Mouse (Mus musculus) sigmoid colon, adult 10 weeks (tissue): ENCODE data around the gene Trim3. TPM values are rescaled to one million over a fixed set of nuclear protein-coding genes. Genes with fewer than 3 reads are reported as not detected.

Experiments used
- polyA plus RNA-seq: library from polyadenylated mRNA; stranded (reverse); fragments of 350-450 nt; fragmentation: Illumina TruSeq; extraction: RNeasy Lipid Tissue Mini Kit (QIAGEN cat#74804); gene quantifications from one replicate; pipeline ENCODE4 v1.2.3, GENCODE M21; 2014; ENCODE audit warnings: low read depth, low replicate concordance

Gene Trim3
- polyA plus RNA-seq: 9.6 TPM

GRCm38 (mm10) chr7:105633127-105633800 is at the start of gene Trim3:
TSS of gene Trim3 (minus strand) at chr7:105633571.

GRCm38 (mm10) chr7:105650639-105651435 is 17.5 kb upstream of the Trim3 start, which contains the start of gene Dnhd1:
TSS of gene Dnhd1 (plus strand) at chr7:105650827.

GRCm38 (mm10) chr7:105640233-105640893 is 7.0 kb upstream of the Trim3 start, which contains the start of the genes Arfip2 and Gm45799:
TSS of gene Arfip2 (minus strand) at chr7:105640416.
TSS of gene Gm45799 (plus strand) at chr7:105640552.

GRCm38 (mm10) chr7:105639756-105640155 is 6.4 kb upstream of the Trim3 start, which contains the start of gene Timm10b:
TSS of gene Timm10b (plus strand) at chr7:105640056.

GRCm38 (mm10) chr7:105581094-105581703 is 52.2 kb downstream of the Trim3 start, which contains the start of gene Apbb1:
TSS of gene Apbb1 (minus strand) at chr7:105581653.

Other genes starting within 250 kb of the Trim3 start
- gene Fam160a2, start 233.5 kb downstream of the Trim3 start, polyA plus RNA-seq: 61.1 TPM
- gene Cnga4, start 229.0 kb downstream of the Trim3 start, polyA plus RNA-seq: 0.16 TPM
- gene Cckbr, start 207.8 kb downstream of the Trim3 start, polyA plus RNA-seq: not detected
- 9.2 TPM for gene Cavin3, start 151.3 kb downstream of the Trim3 start, polyA plus RNA-seq
- 2.7 TPM for gene Smpd1, start 79.2 kb downstream of the Trim3 start, polyA plus RNA-seq
- gene Apbb1, start 51.9 kb downstream of the Trim3 start, polyA plus RNA-seq: not detected
- gene Hpx, start 33.4 kb downstream of the Trim3 start, polyA plus RNA-seq: not detected
- gene Timm10b, start 6.5 kb upstream of the Trim3 start, polyA plus RNA-seq: 41.0 TPM
- 13.0 TPM for gene Arfip2, start 6.8 kb upstream of the Trim3 start, polyA plus RNA-seq
- 0.79 TPM for gene Gm45799, start 7.0 kb upstream of the Trim3 start, polyA plus RNA-seq
- 1.6 TPM for gene Dnhd1, start 17.3 kb upstream of the Trim3 start, polyA plus RNA-seq
- gene Ilk, start 103.0 kb upstream of the Trim3 start, polyA plus RNA-seq: 39.9 TPM
- 15.8 TPM for gene Rrp8, start 103.8 kb upstream of the Trim3 start, polyA plus RNA-seq
- gene Taf10, start 110.8 kb upstream of the Trim3 start, polyA plus RNA-seq: 11.8 TPM
- 68.0 TPM for gene Tpp1, start 118.7 kb upstream of the Trim3 start, polyA plus RNA-seq
- gene Dchs1, start 154.1 kb upstream of the Trim3 start, polyA plus RNA-seq: 0.03 TPM
- 6.7 TPM for gene Mrpl17, start 177.5 kb upstream of the Trim3 start, polyA plus RNA-seq